Mouse (Mus musculus) neural tube, embryonic 14.5 days (tissue): ENCODE results near the gene Actrt1. TPM values are rescaled to one million over a fixed set of nuclear protein-coding genes. Genes with fewer than 3 reads are reported as not detected.

Source experiments
- ATAC-seq: fragments of 200-750 bp; cut with Nextera tagmentation; 2 replicates; pipeline ENCODE4 v1.8.0; 2017; ENCODE audit warnings: low read depth, mild to moderate bottlenecking, moderate TSS enrichment, moderate library complexity
- H3K27ac ChIP-seq: fragments of 300-500 bp; sonication (generic); 2 replicates; pipeline ENCODE4 v1.5.1; 2014; ENCODE audit warnings: low read depth, mild to moderate bottlenecking, control low read depth, low read length, moderate library complexity, mixed read lengths
- H3K27me3 ChIP-seq: fragments of 300-500 bp; sonication (generic); 2 replicates; pipeline ENCODE4 v1.6.1; 2014; ENCODE audit warnings: low read length; ENCODE audit not compliant: control insufficient read depth, insufficient read depth
- H3K36me3 ChIP-seq: fragments of 300-500 bp; sonication (generic); 2 replicates; pipeline ENCODE4 v1.6.1; 2014; ENCODE audit warnings: low read length, mixed read lengths; ENCODE audit not compliant: control insufficient read depth, insufficient read depth
- H3K4me1 ChIP-seq: fragments of 300-500 bp; sonication (generic); 2 replicates; pipeline ENCODE4 v1.6.1; 2014; ENCODE audit warnings: low read length; ENCODE audit not compliant: control insufficient read depth, insufficient read depth
- H3K4me2 ChIP-seq: fragments of 300-500 bp; sonication (generic); 2 replicates; pipeline ENCODE4 v1.6.1; 2014; ENCODE audit warnings: mild to moderate bottlenecking, low read depth, low read length, control low read depth
- H3K4me3 ChIP-seq: fragments of 300-500 bp; sonication (generic); 2 replicates; pipeline ENCODE4 v1.5.1; 2014; ENCODE audit warnings: low read depth, low read length, control low read depth, mixed read lengths
- H3K9ac ChIP-seq: fragments of 300-500 bp; sonication (generic); replicated peaks from 2 replicates; pipeline ENCODE4 v1.6.1; 2014; ENCODE audit warnings: low read depth, mild to moderate bottlenecking, control low read depth, low read length, mixed read lengths
- H3K9me3 ChIP-seq: fragments of 300-500 bp; sonication (generic); 2 replicates; pipeline ENCODE4 v1.6.1; 2016; ENCODE audit warnings: low read length; ENCODE audit not compliant: control insufficient read depth
- WGBS: fragments of 180-500 bp; shearing (Covaris S2); extraction: QIAGEN DNeasy Blood & Tissue Kit; methylation state at CpG from one replicate; pipeline ENCODE4 v1.1.7; 2014; 5-methylcytosine and 5-hydroxymethylcytosine counted together
- polyA plus RNA-seq: library from polyadenylated mRNA; unstranded; fragments of >200 nt; fragmentation: Nextera tagmentation; extraction: Ambion mirVana; gene quantifications from 2 replicates; pipeline ENCODE4 v1.2.1, GENCODE M21; 2014

The Actrt1 gene
- not detected in 2 replicates for polyA plus RNA-seq

DNA sequence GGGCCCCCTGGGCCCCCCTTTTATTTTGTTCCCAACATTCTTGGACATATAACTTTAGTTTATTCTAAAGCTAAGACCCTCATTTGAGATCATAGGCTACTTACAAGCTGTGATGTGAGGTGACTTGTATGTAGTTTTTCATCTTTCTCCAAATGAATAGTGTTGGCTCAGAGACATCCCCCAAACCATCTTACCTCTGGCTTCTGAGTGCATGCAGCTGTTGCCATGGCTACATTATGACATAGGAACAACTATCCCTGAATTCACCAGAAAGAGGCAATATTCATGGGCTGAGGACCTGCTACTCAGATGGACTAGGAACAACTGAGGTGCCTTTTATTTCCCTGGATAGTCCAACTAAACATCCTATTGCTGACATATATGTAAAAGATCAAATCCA is at the start of gene Actrt1:
Gene Actrt1 (plus strand): TSS at position 301 of the 400 bp plus-strand sequence.
- Histone ChIP-seq H3K9me3 (no peaks in the 10 kb centered on the region), H3K9ac (no peak within 1 kb of the TSS), H3K4me2 (no peak within 1 kb of the TSS), H3K27ac (no peak within 1 kb of the TSS), H3K27me3 (no peaks in the 10 kb centered on the region), H3K4me3 (no peak within 1 kb of the TSS), H3K4me1 (no peaks in the 10 kb centered on the region), H3K36me3 (no peaks in the 10 kb centered on the region)
- no peak for ATAC-seq

DNA sequence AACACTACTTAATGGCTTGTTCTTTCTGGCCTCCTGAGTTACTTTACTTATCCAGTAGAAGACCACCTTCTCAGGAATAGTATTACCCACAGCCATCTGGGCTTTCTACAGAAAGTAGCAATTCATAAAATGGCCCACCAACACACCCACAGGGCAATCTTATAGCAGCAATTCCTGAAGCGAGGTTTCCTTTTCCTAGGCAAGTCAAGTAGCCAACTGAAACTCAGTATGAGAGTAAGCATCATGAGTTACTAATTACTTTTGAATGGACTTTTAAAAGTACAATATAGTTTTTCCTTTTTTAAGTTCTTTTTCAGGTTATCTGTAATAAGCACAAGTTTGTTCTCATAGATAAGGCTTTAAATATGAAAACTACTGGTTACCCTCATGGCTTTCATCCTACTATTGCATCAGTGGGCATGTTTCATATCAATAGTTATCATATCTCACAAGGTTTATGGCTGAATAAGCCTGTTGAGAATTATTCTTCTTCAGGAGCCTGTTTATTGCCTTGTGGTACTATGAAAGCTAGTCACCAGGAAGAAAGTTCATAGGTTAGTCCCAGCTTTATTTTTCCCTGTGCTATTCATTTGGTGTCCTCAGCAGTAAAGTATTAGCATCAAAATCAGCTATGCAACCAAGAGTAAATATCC is 2.8 kb downstream of the Actrt1 start:
- H3K4me2 ChIP-seq = no peak overlapping the region
- H3K9me3 ChIP-seq = no peaks in the 10 kb centered on the region
- no peaks in the 10 kb centered on the region for H3K4me1 ChIP-seq
- H3K36me3 ChIP-seq = no peaks in the 10 kb centered on the region
- no peaks in the 10 kb centered on the region for H3K27me3 ChIP-seq
- no peak overlapping the region for H3K9ac ChIP-seq
- H3K27ac ChIP-seq = no peak overlapping the region
- no peak for ATAC-seq
- H3K4me3 ChIP-seq = no peak overlapping the region
- 69% methylated on average over 1 of the region's 1 CpGs for WGBS
